Mouse (Mus musculus): ENCODE measurements around the gene Adgrg3.

GRCm38 (mm10) chr8:95046982-95047381, 29.5 kb downstream of the Adgrg3 start:
- TF ChIP-seq CTCF (conservative IDR thresholded peaks at IDR 0.05; ENCODE audit: insufficient read depth, insufficient read length, low read depth, low read length) (no peak), POLR2A (IDR thresholded peaks at IDR 0.05; ENCODE audit: low read depth, low read length) (no peak)

All from kidney, adult 2 months (tissue).